In the genomic region with DNA sequence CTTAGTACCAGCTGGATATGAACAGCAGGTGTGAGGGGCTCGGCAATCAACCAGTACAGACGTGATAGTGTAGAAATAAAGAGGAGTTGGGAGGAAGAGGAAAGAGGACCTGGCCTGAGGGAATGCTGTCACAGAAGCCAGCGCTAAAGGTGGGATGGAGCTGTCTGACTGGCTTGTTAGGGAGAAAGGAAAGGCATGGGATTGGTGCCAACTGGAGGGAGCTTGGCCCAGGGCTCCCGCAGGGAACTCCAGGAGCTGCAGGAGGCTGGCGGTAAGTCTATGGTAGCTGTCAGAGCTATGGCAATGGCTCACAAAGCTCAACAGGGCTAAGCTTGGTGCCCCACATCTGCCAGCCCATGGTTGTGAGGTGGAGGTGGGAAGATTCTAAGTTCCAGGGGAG, we compare ENCODE assay signal across 19 mouse cellular contexts. TPM values are rescaled to one million over a fixed set of nuclear protein-coding genes. Genes with fewer than 3 reads are reported as not detected.
A peak's percentile ranks its signal among the peaks of the same experiment; 100 is the strongest.
DNase-seq lines count a peak whose midpoint lies in the region; ATAC-seq and TF ChIP-seq lines count a peak whose summit lies in the region.
"Had no signal": no experiment of that assay in that cellular context is flagged by ENCODE, and none has a peak within 500 bp of the region (broad histone marks: within the 10 kb centered on the region; RNA-seq: fewer than 3 reads in every experiment).

No protein-coding gene starts in this region.

- H3K9ac ChIP-seq in hindbrain, embryonic 13.5 days = 0 out of 2 replicates have a peak overlapping the region, but pooled peaks have one; percentile 24
- no peak overlapping the region for H3K9ac ChIP-seq in hindbrain, embryonic 11.5 days (ENCODE audit: low read depth, low read length)
- no peak overlapping the region for H3K9ac ChIP-seq in lung, embryonic 14.5 days
- H3K9ac ChIP-seq: forebrain, embryonic 12.5 days; heart, embryonic 13.5 days; liver, embryonic 15.5 days; stomach, embryonic 15.5 days had no signal

- no peaks in the 10 kb centered on the region for H3K36me3 ChIP-seq in hindbrain, embryonic 13.5 days
- H3K36me3 ChIP-seq in hindbrain, embryonic 11.5 days (ENCODE audit: control insufficient read depth, insufficient read depth, low read length) = no peaks in the 10 kb centered on the region
- no peaks in the 10 kb centered on the region for H3K36me3 ChIP-seq in lung, embryonic 14.5 days (ENCODE audit: insufficient read depth)
- H3K36me3 ChIP-seq: forebrain, embryonic 12.5 days; heart, embryonic 13.5 days; liver, embryonic 15.5 days; stomach, embryonic 15.5 days had no signal

- no peaks in the 10 kb centered on the region for H3K9me3 ChIP-seq in hindbrain, embryonic 13.5 days
- no peaks in the 10 kb centered on the region for H3K9me3 ChIP-seq in hindbrain, embryonic 11.5 days (ENCODE audit: control insufficient read depth, low read length)
- no peaks in the 10 kb centered on the region for H3K9me3 ChIP-seq in lung, embryonic 14.5 days (ENCODE audit: low read depth, low read length)
- H3K9me3 ChIP-seq: forebrain, embryonic 12.5 days; heart, embryonic 13.5 days; liver, embryonic 15.5 days; stomach, embryonic 15.5 days had no signal

- no peak overlapping the region for H3K27ac ChIP-seq in hindbrain, embryonic 13.5 days
- H3K27ac ChIP-seq in hindbrain, embryonic 11.5 days (ENCODE audit: low read depth, low read length) = no peak overlapping the region
- no peak overlapping the region for H3K27ac ChIP-seq in lung, embryonic 14.5 days (ENCODE audit: low read depth)
- H3K27ac ChIP-seq: forebrain, embryonic 12.5 days; heart, embryonic 13.5 days; liver, embryonic 15.5 days; stomach, embryonic 15.5 days had no signal

- TF ChIP-seq CTCF in lung, embryonic 14.5 days (IDR thresholded peaks at IDR 0.05; ENCODE audit: low read depth) = no peak

- ATAC-seq in hindbrain, embryonic 13.5 days (ENCODE audit: low FRiP score) = no peak
- no peak for ATAC-seq in hindbrain, embryonic 11.5 days (ENCODE audit: low FRiP score)
- no peak for ATAC-seq in lung, embryonic 14.5 days (ENCODE audit: insufficient read depth)
- ATAC-seq: hindbrain, embryonic 16.5 days; intestine, embryonic 16.5 days; Patski had no signal

- H3K4me1 ChIP-seq in hindbrain, embryonic 13.5 days (replicated peaks) = peaks cover 22% of the 10 kb centered on the region
- H3K4me1 ChIP-seq in hindbrain, embryonic 11.5 days (replicated peaks; ENCODE audit: control insufficient read depth, insufficient read depth, low read length) = peaks cover 6% of the 10 kb centered on the region
- peaks cover 14% of the 10 kb centered on the region for H3K4me1 ChIP-seq in lung, embryonic 14.5 days (ENCODE audit: insufficient read depth)

- H3K27me3 ChIP-seq in hindbrain, embryonic 13.5 days = peaks cover 30% of the 10 kb centered on the region
- H3K27me3 ChIP-seq in hindbrain, embryonic 11.5 days (ENCODE audit: control insufficient read depth, insufficient read depth, low read length) = no peaks in the 10 kb centered on the region
- peaks cover 3% of the 10 kb centered on the region; the same call in 1 of the 2 replicates for H3K27me3 ChIP-seq in lung, embryonic 14.5 days (ENCODE audit: insufficient read depth, low read length)
- H3K27me3 ChIP-seq: Patski; stomach, embryonic 15.5 days had no signal

- whole genome bisulfite sequencing in hindbrain, embryonic 13.5 days = 38% methylated on average over 5 of the region's 5 CpGs
- 40% methylated on average over 5 of the region's 5 CpGs for WGBS in hindbrain, embryonic 11.5 days
- 30% methylated on average over 5 of the region's 5 CpGs for WGBS in lung, embryonic 14.5 days

- H3K4me3 ChIP-seq in hindbrain, embryonic 13.5 days = no peak overlapping the region
- no peak overlapping the region for H3K4me3 ChIP-seq in hindbrain, embryonic 11.5 days (ENCODE audit: low read depth, low read length)
- no peak overlapping the region for H3K4me3 ChIP-seq in lung, embryonic 14.5 days (ENCODE audit: low read depth, low read length)
- H3K4me3 ChIP-seq: forebrain, embryonic 12.5 days; heart, embryonic 13.5 days; liver, embryonic 15.5 days; stomach, embryonic 15.5 days had no signal

- DNase-seq in hindbrain, embryonic 11.5 days (ENCODE audit: low spot score) = no peak
- DNase-seq in lung, embryonic 14.5 days = peak; percentile 17
- no peak for DNase-seq in lung, postnatal 25 days (ENCODE audit: low spot score)
- peak; percentile 4 for DNase-seq in right cerebral cortex, postnatal 14 days
- no peak for DNase-seq in right cerebral cortex, adult 18-20 months
- no peak for DNase-seq in liver
- DNase-seq: cerebellum, adult 2 months; heart, adult 11 months; heart, postnatal 36 days; thymus, adult 18-20 months had no signal

- H3K4me2 ChIP-seq in hindbrain, embryonic 13.5 days = no peak overlapping the region
- H3K4me2 ChIP-seq in hindbrain, embryonic 11.5 days (replicated peaks; ENCODE audit: low read depth, low read length) = no peak overlapping the region
- H3K4me2 ChIP-seq in lung, embryonic 14.5 days = no peak overlapping the region
- H3K4me2 ChIP-seq: forebrain, embryonic 12.5 days; heart, embryonic 13.5 days; liver, embryonic 15.5 days; midbrain, embryonic 11.5 days; stomach, embryonic 15.5 days had no signal

RNA-seq across cellular contexts. Expression of a gene that starts 3.5 kb away (rescaled TPM):
- polyA plus RNA-seq in hindbrain, embryonic 13.5 days (2015; fragmentation: Nextera tagmentation; extraction: Ambion mirVana) = 55.6 and 61.9 TPM in 2 replicates
- polyA plus RNA-seq in hindbrain, embryonic 11.5 days (2014; fragmentation: Nextera tagmentation; extraction: Ambion mirVana) = 32.3 and 34.3 TPM in 2 replicates
- 53.3 and 54.4 TPM in 2 replicates for polyA plus RNA-seq in lung, embryonic 14.5 days (2014; fragmentation: Nextera tagmentation; extraction: Ambion mirVana)

RNA-seq across cellular contexts. Expression of a gene that starts 5.0 kb away (rescaled TPM):
- 2,665 and 2,711 TPM in 2 replicates for polyA plus RNA-seq in hindbrain, embryonic 13.5 days (2015; fragmentation: Nextera tagmentation; extraction: Ambion mirVana)
- 3,048 and 3,182 TPM in 2 replicates for polyA plus RNA-seq in hindbrain, embryonic 11.5 days (2014; fragmentation: Nextera tagmentation; extraction: Ambion mirVana)
- polyA plus RNA-seq in lung, embryonic 14.5 days (2014; fragmentation: Nextera tagmentation; extraction: Ambion mirVana) = 5,317 and 5,483 TPM in 2 replicates

RNA-seq across cellular contexts. Expression of a gene that starts 9.7 kb away (rescaled TPM):
- 0.61 and 0.95 TPM in 2 replicates for polyA plus RNA-seq in hindbrain, embryonic 13.5 days (2015; fragmentation: Nextera tagmentation; extraction: Ambion mirVana)
- polyA plus RNA-seq in hindbrain, embryonic 11.5 days (2014; fragmentation: Nextera tagmentation; extraction: Ambion mirVana) = 0.47 and 0.71 TPM in 2 replicates
- polyA plus RNA-seq in lung, embryonic 14.5 days (2014; fragmentation: Nextera tagmentation; extraction: Ambion mirVana) = 0.12 and 0.16 TPM in 2 replicates
- polyA plus RNA-seq: liver, embryonic 15.5 days had no signal

RNA-seq across cellular contexts. Expression of a gene that starts 28.5 kb away (rescaled TPM):
- polyA plus RNA-seq in hindbrain, embryonic 13.5 days (2015; fragmentation: Nextera tagmentation; extraction: Ambion mirVana) = 157 and 162 TPM in 2 replicates
- 162 and 173 TPM in 2 replicates for polyA plus RNA-seq in hindbrain, embryonic 11.5 days (2014; fragmentation: Nextera tagmentation; extraction: Ambion mirVana)
- polyA plus RNA-seq in lung, embryonic 14.5 days (2014; fragmentation: Nextera tagmentation; extraction: Ambion mirVana) = 121 and 125 TPM in 2 replicates

RNA-seq across cellular contexts. Expression of a gene that starts 39.2 kb away (rescaled TPM):
- polyA plus RNA-seq in hindbrain, embryonic 13.5 days (2015; fragmentation: Nextera tagmentation; extraction: Ambion mirVana) = 13.3 and 17.7 TPM in 2 replicates
- polyA plus RNA-seq in hindbrain, embryonic 11.5 days (2014; fragmentation: Nextera tagmentation; extraction: Ambion mirVana) = 10.7 and 12.2 TPM in 2 replicates
- polyA plus RNA-seq in lung, embryonic 14.5 days (2014; fragmentation: Nextera tagmentation; extraction: Ambion mirVana) = 0.54 and 0.72 TPM in 2 replicates

Comparison
In these comparisons a context has a peak if more than half of its experiments do, and no peak if none do; other contexts are left out.
1. DNase-seq: peak in lung, embryonic 14.5 days (single experiment) and right cerebral cortex, postnatal 14 days (single experiment); none in hindbrain, embryonic 11.5 days (single experiment), lung, postnatal 25 days (single experiment), right cerebral cortex, adult 18-20 months (single experiment) and liver (single experiment).